Mouse (Mus musculus) kidney, embryonic 16.5 days (tissue): Measurements from ENCODE around the gene Rps15. TPM values are rescaled to one million over a fixed set of nuclear protein-coding genes. Genes with fewer than 3 reads are reported as not detected.

Experiments
- ATAC-seq: fragments of 200-750 bp; cut with Nextera tagmentation; 2 replicates; pipeline ENCODE4 v1.8.0; 2017; ENCODE audit warnings: moderate TSS enrichment; ENCODE audit not compliant: low FRiP score, low TSS enrichment
- H3K27ac ChIP-seq: fragments of 300-500 bp; sonication (generic); 2 replicates; pipeline ENCODE4 v1.5.1; 2014; ENCODE audit warnings: low read length
- H3K27me3 ChIP-seq: fragments of 300-500 bp; sonication (generic); 2 replicates; pipeline ENCODE4 v1.6.1; 2014; ENCODE audit warnings: low read length, control low read depth, mixed read lengths; ENCODE audit not compliant: insufficient read depth
- H3K36me3 ChIP-seq: fragments of 300-500 bp; sonication (generic); 2 replicates; pipeline ENCODE4 v1.6.1; 2014; ENCODE audit warnings: low read length, control low read depth, mixed read lengths; ENCODE audit not compliant: insufficient read depth
- H3K4me1 ChIP-seq: fragments of 300-500 bp; sonication (generic); 2 replicates; pipeline ENCODE4 v1.6.1; 2014; ENCODE audit warnings: low read length, control low read depth, mixed read lengths; ENCODE audit not compliant: insufficient read depth
- H3K4me2 ChIP-seq: fragments of 300-500 bp; sonication (generic); replicated peaks from 2 replicates; pipeline ENCODE4 v1.6.1; 2014; ENCODE audit warnings: low read depth, low read length
- H3K4me3 ChIP-seq: fragments of 300-500 bp; sonication (generic); 2 replicates; pipeline ENCODE4 v1.5.1; 2014; ENCODE audit warnings: mild to moderate bottlenecking, low read length
- H3K9ac ChIP-seq: fragments of 300-500 bp; sonication (generic); replicated peaks from 2 replicates; pipeline ENCODE4 v1.6.1; 2014; ENCODE audit warnings: low read length
- H3K9me3 ChIP-seq: fragments of 300-500 bp; sonication (generic); 2 replicates; pipeline ENCODE4 v1.6.1; 2016; ENCODE audit warnings: low read length, control low read depth
- WGBS: fragments of 180-500 bp; shearing (Covaris S2); extraction: QIAGEN DNeasy Blood & Tissue Kit; methylation state at CpG from one replicate; pipeline ENCODE4 v1.1.7; 2014; 5-methylcytosine and 5-hydroxymethylcytosine counted together
- polyA plus RNA-seq: library from polyadenylated mRNA; unstranded; fragments of >200 nt; fragmentation: Nextera tagmentation; extraction: Ambion mirVana; gene quantifications from 2 replicates; pipeline ENCODE4 v1.2.1, GENCODE M21; 2015

Rps15 gene
- polyA plus RNA-seq, 1 experiment from 2014 or later = 899 TPM

DNA sequence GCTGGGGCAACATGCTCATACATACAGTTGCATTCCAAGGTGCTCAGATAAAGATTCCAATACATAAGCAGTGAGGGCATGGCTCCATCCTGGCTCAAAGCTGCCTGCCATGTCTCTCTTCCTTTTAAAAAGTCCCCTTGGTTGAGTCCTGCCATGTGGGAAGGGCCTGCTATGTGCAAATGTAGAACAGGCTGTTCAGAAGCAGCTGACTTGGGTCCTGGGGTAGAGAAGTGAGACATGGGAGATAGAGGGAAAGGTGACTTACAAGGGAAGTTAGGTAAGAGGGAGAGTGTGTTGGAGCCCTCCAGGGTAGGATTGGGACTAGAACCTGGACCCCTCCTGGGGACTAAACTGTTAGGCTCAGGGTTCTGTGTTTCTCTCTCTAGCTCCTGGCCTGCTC, 40.2 kb upstream of the Rps15 start:
- Histone ChIP-seq H3K9ac (no peak overlapping the region), H3K9me3 (no peaks in the 10 kb centered on the region), H3K27ac (no peak overlapping the region), H3K4me1 (peaks cover 17% of the 10 kb centered on the region), H3K27me3 (no peaks in the 10 kb centered on the region), H3K4me3 (no peak overlapping the region), H3K4me2 (no peak overlapping the region), H3K36me3 (peaks cover 39% of the 10 kb centered on the region)
- no peak for ATAC-seq

DNA sequence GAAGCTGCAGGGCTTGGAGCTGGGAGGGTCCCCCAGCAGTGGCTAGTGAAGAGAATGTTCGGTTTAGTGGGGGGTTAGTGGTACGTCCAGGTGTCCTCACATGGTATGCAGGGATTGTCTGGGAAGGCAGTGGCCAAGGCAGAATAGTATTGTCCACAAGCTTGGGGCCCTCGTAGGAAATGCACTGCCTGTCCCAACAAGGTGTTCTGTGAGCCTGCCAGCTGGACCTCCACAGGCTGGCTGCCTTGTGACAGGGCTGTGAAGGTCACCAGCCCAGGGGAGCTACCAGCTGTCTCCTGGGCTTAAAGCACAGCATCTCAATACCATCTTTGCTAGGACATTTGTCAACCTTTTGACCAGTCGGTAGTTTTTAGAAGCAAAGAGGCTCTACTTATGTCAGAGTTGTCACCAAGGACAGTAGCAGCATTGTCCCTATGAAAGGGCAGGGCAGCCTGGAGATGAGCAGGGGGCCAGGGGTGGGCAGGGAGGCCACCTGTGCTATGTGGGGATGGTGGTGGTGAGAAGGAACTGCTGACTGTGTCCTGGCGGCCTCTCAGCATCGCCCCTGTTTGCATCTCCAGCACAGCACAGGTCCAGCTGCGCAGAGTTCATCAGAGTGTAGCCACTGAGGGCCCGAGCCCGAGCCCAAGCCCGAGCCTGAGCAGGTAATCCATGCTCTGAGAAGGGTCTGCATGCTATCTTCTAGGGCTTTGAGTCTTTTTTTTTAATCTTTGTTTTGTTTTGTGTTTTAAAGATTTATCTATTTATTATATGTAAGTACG, 39.6 kb upstream of the Rps15 start:
- Histone ChIP-seq H3K36me3 (peaks cover 43% of the 10 kb centered on the region), H3K9ac (no peak overlapping the region), H3K27me3 (no peaks in the 10 kb centered on the region), H3K4me2 (no peak overlapping the region), H3K4me3 (no peak overlapping the region), H3K27ac (no peak overlapping the region), H3K4me1 (peaks cover 17% of the 10 kb centered on the region), H3K9me3 (no peaks in the 10 kb centered on the region)
- WGBS = 95% methylated on average over 11 of the region's 11 CpGs
- no peak for ATAC-seq

DNA sequence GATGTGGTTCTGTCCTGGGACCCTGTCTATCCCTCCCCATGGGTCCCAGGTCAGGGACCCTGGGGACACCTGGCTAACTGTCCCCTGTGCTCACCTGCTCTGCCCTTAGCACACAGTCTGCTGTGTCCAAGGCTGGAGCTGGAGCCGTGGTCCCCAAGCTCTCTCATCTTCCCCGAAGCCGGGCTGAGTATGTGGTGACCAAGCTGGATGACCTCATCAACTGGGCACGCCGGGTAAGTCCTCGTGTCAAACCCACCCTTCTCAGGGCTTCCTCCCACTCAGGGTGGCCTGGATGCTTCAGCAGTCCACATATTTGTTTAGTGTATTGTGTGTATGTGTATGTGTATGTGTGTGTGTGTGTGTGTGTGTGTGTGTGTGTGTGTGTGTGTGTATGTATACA, 38.7 kb upstream of the Rps15 start:
- Histone ChIP-seq H3K4me1 (peaks cover 10% of the 10 kb centered on the region), H3K27me3 (no peaks in the 10 kb centered on the region), H3K4me3 (no peak overlapping the region), H3K36me3 (peaks cover 50% of the 10 kb centered on the region), H3K4me2 (no peak overlapping the region), H3K9me3 (no peaks in the 10 kb centered on the region), H3K9ac (no peak overlapping the region), H3K27ac (no peak overlapping the region)
- 87% methylated on average over 6 of the region's 6 CpGs for WGBS
- ATAC-seq = no peak

DNA sequence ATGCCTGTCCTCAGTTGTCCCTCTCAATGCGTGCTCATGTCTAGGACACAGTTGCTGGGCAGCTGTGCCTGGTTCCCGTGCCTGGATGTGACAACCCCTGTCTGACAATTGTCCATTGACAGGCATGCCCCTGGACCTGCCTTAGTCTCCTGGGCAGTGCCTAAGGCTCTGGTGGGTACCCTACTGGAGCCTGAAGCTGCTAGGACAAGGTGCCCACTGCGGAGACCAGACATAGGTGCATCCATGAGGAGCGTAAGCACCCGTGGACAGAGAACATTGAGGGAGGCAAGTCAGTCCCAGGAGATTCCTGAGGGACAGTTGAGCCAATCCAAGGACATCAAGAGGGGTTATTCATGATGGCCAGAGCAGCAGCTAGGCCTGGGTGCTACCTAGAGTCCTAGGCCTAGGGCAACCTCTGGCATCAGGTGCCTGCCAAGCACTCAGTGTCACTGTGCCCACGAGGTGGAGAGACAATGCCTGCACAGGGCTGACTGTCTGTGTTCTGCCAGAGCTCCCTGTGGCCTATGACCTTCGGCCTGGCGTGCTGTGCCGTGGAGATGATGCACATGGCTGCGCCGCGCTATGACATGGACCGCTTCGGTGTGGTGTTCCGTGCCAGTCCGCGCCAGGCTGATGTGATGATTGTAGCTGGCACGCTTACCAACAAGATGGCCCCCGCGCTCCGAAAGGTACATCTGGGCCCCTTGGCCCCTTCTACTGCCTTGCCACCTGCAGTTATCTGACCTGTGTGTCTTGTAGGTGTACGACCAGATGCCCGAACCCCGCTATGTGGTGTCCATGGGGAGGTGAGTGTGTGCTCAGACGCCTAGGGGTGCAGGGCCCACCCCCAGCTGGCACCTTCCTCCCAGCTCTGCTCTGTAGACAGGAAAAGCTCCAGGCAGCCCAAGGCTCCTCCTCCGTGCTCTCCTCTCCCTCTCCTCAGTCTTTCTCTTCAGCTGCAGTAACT, 37.6 kb upstream of the Rps15 start:
- 93% methylated on average over 26 of the region's 26 CpGs for WGBS

DNA sequence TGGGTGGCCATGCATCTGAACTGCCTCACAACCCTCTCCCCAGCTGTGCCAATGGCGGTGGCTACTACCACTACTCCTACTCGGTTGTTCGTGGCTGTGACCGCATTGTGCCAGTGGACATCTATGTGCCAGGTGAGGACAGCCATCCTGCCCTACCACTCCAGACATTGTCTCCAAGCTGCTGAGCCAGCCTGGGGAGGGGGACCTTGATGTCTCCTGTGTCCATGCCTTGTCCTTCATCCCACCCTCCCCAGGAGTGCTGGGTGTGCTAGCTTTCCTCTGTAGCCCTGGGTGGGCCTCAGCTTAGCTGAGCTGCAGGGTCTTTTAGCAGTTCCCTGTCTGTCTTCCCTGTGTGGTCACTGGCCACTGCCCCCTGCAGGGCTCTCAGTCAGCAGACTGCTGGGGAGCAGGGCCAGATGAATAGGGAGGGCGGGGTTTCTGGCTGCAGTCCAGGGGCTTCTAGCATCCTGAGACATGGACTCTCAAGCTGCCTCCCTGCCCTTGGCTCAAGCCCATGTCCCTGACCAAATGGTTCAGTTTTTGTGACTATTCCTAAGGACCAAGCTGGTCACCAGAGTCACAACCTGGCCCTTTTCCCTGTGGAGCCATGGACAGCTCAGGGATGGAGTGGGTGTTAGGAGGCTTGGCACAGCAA, 36.2 kb upstream of the Rps15 start:
- ATAC-seq = no peak
- Histone ChIP-seq H3K27ac (no peak overlapping the region), H3K9ac (no peak overlapping the region), H3K9me3 (no peaks in the 10 kb centered on the region), H3K36me3 (peaks cover 54% of the 10 kb centered on the region), H3K4me2 (no peak overlapping the region), H3K27me3 (no peaks in the 10 kb centered on the region), H3K4me1 (peaks cover 15% of the 10 kb centered on the region), H3K4me3 (no peak overlapping the region)
- 90% methylated on average over 5 of the region's 5 CpGs for WGBS

More for the DNA sequence above, 37.6 kb upstream of the Rps15 start:
- no peak overlapping the region for H3K27ac ChIP-seq
- peaks cover 14% of the 10 kb centered on the region for H3K4me1 ChIP-seq
- no peak overlapping the region for H3K4me2 ChIP-seq
- ATAC-seq = no peak
- H3K9ac ChIP-seq = no peak overlapping the region
- no peaks in the 10 kb centered on the region for H3K27me3 ChIP-seq
- H3K9me3 ChIP-seq = no peaks in the 10 kb centered on the region
- no peak overlapping the region for H3K4me3 ChIP-seq
- peaks cover 54% of the 10 kb centered on the region for H3K36me3 ChIP-seq

DNA sequence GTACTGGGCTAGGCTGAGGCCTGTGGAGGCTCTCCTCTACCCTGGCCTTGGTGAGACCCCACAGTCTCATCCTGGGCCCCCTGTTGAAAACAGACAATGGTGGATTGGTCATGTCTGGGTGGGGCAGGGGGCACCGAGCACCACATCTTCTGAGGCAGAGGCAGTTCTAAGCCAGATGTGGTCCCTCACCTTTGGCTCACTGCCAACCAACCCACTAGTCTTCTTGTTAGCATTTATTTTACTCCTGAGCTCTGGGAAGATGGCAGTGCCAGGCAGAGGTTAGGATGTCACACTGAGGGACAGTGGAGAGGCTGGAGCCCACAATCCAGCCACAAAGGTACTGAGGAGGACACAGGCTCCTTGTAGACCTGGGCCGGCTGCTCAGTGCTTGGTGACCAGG, 34.3 kb upstream of the Rps15 start:
- no peak overlapping the region for H3K9ac ChIP-seq
- H3K4me2 ChIP-seq = no peak overlapping the region
- no peak overlapping the region for H3K4me3 ChIP-seq
- peaks cover 52% of the 10 kb centered on the region for H3K36me3 ChIP-seq
- no peaks in the 10 kb centered on the region for H3K27me3 ChIP-seq
- no peaks in the 10 kb centered on the region for H3K9me3 ChIP-seq
- WGBS = 79% methylated on average over 2 of the region's 2 CpGs
- no peak overlapping the region for H3K27ac ChIP-seq
- peaks cover 23% of the 10 kb centered on the region for H3K4me1 ChIP-seq
- no peak for ATAC-seq

DNA sequence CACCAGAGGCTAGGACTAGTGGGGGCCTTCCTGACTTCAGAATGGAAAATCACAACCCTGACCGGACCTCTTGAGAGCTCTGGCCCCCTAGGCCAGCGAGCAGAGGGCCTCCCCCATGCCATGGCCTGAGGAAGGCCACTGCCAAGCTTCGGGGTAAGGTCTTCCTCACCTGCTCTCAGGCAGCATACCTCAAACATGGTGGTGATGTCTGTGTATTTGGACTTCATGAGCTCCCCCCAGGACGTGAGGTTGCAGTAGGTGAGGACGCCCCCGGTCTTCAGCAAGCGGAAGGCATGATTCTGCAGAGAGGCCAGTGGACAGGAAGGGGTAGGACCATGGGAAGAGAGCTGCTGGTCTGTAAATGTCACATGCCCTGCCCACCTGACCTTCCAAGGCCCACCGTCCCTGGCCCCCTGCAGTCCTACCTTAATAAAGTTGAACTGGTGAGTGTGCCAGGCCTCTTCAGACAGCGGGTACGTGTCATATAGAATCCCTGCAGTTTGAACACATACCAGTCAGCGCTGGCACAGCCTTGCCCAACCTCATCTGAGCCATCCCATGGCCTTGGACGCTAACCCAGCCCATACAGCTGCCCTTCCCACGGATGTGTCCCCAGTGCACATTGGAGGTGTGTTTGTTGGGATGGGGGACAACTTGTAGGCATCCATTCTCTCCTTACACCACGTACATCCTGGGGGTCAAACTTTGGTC, 33.3 kb upstream of the Rps15 start:
- 88% methylated on average over 14 of the region's 14 CpGs for WGBS
- Histone ChIP-seq H3K36me3 (peaks cover 46% of the 10 kb centered on the region), H3K4me3 (no peak overlapping the region), H3K4me1 (peaks cover 23% of the 10 kb centered on the region), H3K4me2 (peak overlapping the region; percentile 94), H3K27ac (no peak overlapping the region), H3K9ac (no peak overlapping the region), H3K27me3 (no peaks in the 10 kb centered on the region), H3K9me3 (no peaks in the 10 kb centered on the region)
- ATAC-seq = no peak

DNA sequence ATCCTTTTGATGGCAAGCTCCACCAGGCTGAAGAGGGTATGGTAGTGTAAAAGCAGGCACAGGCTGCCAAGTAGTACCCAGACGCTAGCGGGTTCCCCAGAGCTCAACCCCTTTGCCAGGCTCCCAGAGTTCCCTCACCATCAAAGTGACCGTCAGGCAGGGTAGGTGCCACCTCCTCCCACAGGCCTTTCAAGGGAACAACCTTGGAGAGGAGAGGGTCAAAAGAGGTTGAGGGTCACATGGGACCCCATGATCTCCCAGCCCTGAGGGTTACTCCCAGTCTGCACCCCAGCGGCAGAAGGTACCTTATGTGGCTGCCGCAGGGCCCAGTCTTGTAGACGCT, 32.8 kb upstream of the Rps15 start:
- Histone ChIP-seq H3K36me3 (peaks cover 41% of the 10 kb centered on the region), H3K9ac (peak overlapping the region; percentile 73; the same call in 1 of the 2 replicates), H3K4me3 (peak overlapping the region; percentile 63), H3K4me2 (peak overlapping the region; percentile 94), H3K27me3 (no peaks in the 10 kb centered on the region), H3K4me1 (peaks cover 23% of the 10 kb centered on the region), H3K27ac (peak overlapping the region; percentile 100; the same call in 1 of the 2 replicates), H3K9me3 (no peaks in the 10 kb centered on the region)
- WGBS = 67% methylated on average over 6 of the region's 6 CpGs
- no peak for ATAC-seq

DNA sequence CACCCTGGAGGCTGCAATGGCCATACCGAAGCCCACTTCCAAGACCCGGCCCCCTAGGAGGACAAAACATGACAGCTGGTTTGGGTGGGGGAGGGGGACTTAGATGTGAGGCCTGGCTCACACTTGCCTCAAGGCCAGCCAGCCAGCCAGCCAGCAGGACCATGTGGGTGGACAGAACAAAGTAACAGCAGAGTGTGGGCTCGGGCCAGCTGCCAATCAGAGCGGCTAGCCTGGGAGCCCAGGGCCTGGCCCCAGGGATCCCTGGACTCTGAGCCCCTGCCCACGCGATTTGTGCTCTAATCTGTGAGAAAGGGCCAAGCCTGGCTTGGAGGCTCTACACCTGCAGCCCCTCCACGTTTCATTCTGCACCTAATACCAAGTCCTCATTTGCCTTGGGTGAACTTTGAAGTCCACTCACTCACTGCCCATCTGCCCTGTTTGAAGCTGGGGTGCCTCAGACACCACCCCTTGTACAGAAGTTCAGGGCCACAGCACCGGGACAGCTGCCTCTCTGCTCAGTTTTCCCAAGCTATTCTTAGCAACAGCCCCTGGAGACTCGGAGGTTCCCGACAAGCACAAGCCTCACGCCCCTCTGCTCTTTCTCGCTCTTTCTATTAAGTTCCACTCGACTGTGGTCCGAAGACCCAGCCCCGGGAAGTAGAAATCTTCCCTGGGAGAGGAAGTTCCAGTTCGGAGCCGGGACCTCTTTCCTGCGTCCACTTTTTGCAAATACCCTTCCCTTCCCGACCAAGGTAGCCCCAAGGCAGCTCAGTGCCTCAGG, 32.2 kb upstream of the Rps15 start:
- peak overlapping the region; percentile 100 for H3K27ac ChIP-seq
- peak overlapping the region; percentile 94 for H3K4me2 ChIP-seq
- no peak for ATAC-seq
- WGBS = 4% methylated on average over 19 of the region's 19 CpGs
- peaks cover 35% of the 10 kb centered on the region for H3K36me3 ChIP-seq
- peak overlapping the region; percentile 73 for H3K9ac ChIP-seq
- H3K27me3 ChIP-seq = no peaks in the 10 kb centered on the region
- H3K4me1 ChIP-seq = peaks cover 23% of the 10 kb centered on the region
- no peaks in the 10 kb centered on the region for H3K9me3 ChIP-seq
- peak overlapping the region; percentile 63 for H3K4me3 ChIP-seq
